Mouse (Mus musculus) adrenal gland, adult 10 weeks (tissue): ENCODE measurements around the gene Rtl8b. TPM values are rescaled to one million over a fixed set of nuclear protein-coding genes. Genes with fewer than 3 reads are reported as not detected.

Experiments
- polyA plus RNA-seq: library from polyadenylated mRNA; stranded (reverse); fragments of 350-450 nt; fragmentation: Illumina TruSeq; extraction: RNeasy Lipid Tissue Mini Kit (QIAGEN cat#74804); gene quantifications from one replicate; pipeline ENCODE4 v1.2.3, GENCODE M21; 2014; ENCODE audit warnings: low read depth, low replicate concordance

Gene Rtl8b
- 6.9 TPM for polyA plus RNA-seq

GRCm38 (mm10) chrX:53670294-53670693 lies at the start of gene Rtl8b:
Gene Rtl8b, minus strand, starts transcription at chrX:53670408.

DNA sequence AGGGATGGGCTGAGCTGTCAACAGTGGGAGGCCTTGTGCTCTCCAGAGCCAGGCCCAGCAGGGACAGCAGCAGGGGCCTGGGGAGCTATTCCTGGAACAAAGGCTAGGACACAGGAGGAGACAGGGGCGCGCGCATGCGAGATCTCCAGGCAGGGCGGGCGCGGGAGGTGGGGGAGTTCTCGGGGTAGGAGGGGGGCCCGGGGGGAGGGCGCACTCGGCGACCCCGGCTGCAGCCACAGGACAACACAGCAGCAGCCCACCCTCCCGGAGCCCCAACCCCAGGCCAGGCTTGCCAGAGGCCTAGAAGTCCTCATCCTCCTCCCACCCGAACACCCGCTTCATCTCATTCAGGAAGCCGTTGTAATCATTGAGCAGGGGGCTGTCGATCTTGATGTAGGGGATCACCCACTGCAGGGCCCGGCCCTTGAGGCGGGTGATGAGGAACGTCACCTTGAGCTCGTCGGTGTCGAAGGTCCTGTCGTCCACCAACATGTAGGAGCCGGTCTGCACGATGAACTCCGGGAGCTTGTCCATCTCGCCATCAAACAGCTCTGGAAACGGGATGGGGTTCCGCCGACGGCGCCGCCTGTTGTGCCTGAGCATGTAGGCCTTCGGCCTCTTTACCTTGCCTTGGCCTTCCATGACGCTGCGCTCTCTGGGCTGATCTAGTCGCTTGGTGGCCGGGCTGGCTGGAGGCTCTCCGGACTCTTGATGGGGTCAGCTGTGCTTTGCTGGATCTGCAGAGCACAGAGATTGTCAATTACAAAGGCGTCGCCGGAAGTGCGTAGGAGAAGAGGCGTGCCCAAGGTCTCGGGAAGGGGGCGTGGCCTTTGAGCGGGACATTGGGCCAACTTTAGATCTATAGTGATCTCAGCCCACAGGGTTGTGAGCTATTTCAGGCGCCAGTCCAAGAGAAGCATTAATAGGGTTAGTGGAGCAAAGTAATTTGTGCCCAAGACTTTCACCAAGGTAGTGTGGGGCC lies 26.9 kb downstream of the Rtl8b start, which contains the start of gene Rtl8a:
Gene Rtl8a, minus strand, starts transcription at position 703 of the 982 bp plus-strand sequence.

Other genes starting within 250 kb of the Rtl8b start
- gene Etd, start 235.5 kb downstream of the Rtl8b start, polyA plus RNA-seq: not detected
- gene Rtl8c, start 62.4 kb downstream of the Rtl8b start, polyA plus RNA-seq: not detected
- gene Gm14597, start 61.4 kb downstream of the Rtl8b start, polyA plus RNA-seq: 2.3 TPM
- gene Rtl8a, start 26.7 kb downstream of the Rtl8b start, polyA plus RNA-seq: 26.5 TPM
- gene 4930502E18Rik, start 54.4 kb upstream of the Rtl8b start, polyA plus RNA-seq: 1.4 TPM
- not detected for gene 1700013H16Rik, start 87.4 kb upstream of the Rtl8b start, polyA plus RNA-seq
- not detected for gene Zfp36l3, start 106.0 kb upstream of the Rtl8b start, polyA plus RNA-seq
- gene Xlr, start 127.3 kb upstream of the Rtl8b start, polyA plus RNA-seq: 12.1 TPM